Mouse (Mus musculus): ENCODE results near the gene Slamf8. TPM values are rescaled to one million over a fixed set of nuclear protein-coding genes. Genes with fewer than 3 reads are reported as not detected.

Gene Slamf8
- polyA plus RNA-seq (2012; rRNA removed) = 3.7 and 6.3 TPM in 2 replicates

- no peak for DNase-seq (ENCODE audit: low spot score)
Measured at GRCm38 (mm10) chr1:172590385-172590784, at the start of gene Slamf8. TSS of gene Slamf8 (minus strand) at chr1:172590568.

GRCm38 (mm10) chr1:172638781-172639180 lies 48.4 kb upstream of the Slamf8 start:
- DNase-seq (ENCODE audit: low spot score) = no peak

- no peak for DNase-seq (ENCODE audit: low spot score)
Measured at GRCm38 (mm10) chr1:172637801-172638200, 47.4 kb upstream of the Slamf8 start.

GRCm38 (mm10) chr1:172636266-172636665 lies 45.9 kb upstream of the Slamf8 start:
- DNase-seq (ENCODE audit: low spot score) = no peak

- no peak for DNase-seq (ENCODE audit: low spot score)
Measured at GRCm38 (mm10) chr1:172635258-172635657, 44.9 kb upstream of the Slamf8 start.

GRCm38 (mm10) chr1:172634136-172634535 lies 43.8 kb upstream of the Slamf8 start:
- DNase-seq (ENCODE audit: low spot score) = no peak

GRCm38 (mm10) chr1:172632451-172633326 lies 42.3 kb upstream of the Slamf8 start, which contains the start of gene Dusp23:
TSS of gene Dusp23 (minus strand) at chr1:172632962.
- peak; percentile 92 for DNase-seq (ENCODE audit: low spot score)

GRCm38 (mm10) chr1:172631721-172632120 lies 41.4 kb upstream of the Slamf8 start:
- DNase-seq (ENCODE audit: low spot score) = no peak

GRCm38 (mm10) chr1:172629831-172630230 lies 39.5 kb upstream of the Slamf8 start:
- DNase-seq (ENCODE audit: low spot score) = no peak

GRCm38 (mm10) chr1:172626306-172626705 lies 35.9 kb upstream of the Slamf8 start:
- no peak for DNase-seq (ENCODE audit: low spot score)

GRCm38 (mm10) chr1:172624081-172624480 lies 33.7 kb upstream of the Slamf8 start:
- DNase-seq (ENCODE audit: low spot score) = no peak

GRCm38 (mm10) chr1:172623599-172623998 lies 33.2 kb upstream of the Slamf8 start:
- DNase-seq (ENCODE audit: low spot score) = no peak

- DNase-seq (ENCODE audit: low spot score) = peak; percentile 60
Measured at GRCm38 (mm10) chr1:172619235-172619634, 28.9 kb upstream of the Slamf8 start.

- DNase-seq (ENCODE audit: low spot score) = no peak
Measured at GRCm38 (mm10) chr1:172618141-172618540, 27.8 kb upstream of the Slamf8 start.

GRCm38 (mm10) chr1:172617365-172618076 lies 27.2 kb upstream of the Slamf8 start:
- no peak for DNase-seq (ENCODE audit: low spot score)

GRCm38 (mm10) chr1:172616537-172617300 lies 26.4 kb upstream of the Slamf8 start:
- no peak for DNase-seq (ENCODE audit: low spot score)

- no peak for DNase-seq (ENCODE audit: low spot score)
Measured at GRCm38 (mm10) chr1:172615412-172615811, 25.0 kb upstream of the Slamf8 start.

GRCm38 (mm10) chr1:172614654-172615053 lies 24.3 kb upstream of the Slamf8 start:
- DNase-seq (ENCODE audit: low spot score) = no peak

GRCm38 (mm10) chr1:172612745-172613144 lies 22.4 kb upstream of the Slamf8 start:
- no peak for DNase-seq (ENCODE audit: low spot score)

GRCm38 (mm10) chr1:172611304-172611703 lies 20.9 kb upstream of the Slamf8 start:
- no peak for DNase-seq (ENCODE audit: low spot score)

- no peak for DNase-seq (ENCODE audit: low spot score)
Measured at GRCm38 (mm10) chr1:172602326-172602725, 12.0 kb upstream of the Slamf8 start, which contains the start of gene Fcrl6. TSS of gene Fcrl6 (minus strand) at chr1:172602551.

- no peak for DNase-seq (ENCODE audit: low spot score)
Measured at GRCm38 (mm10) chr1:172594495-172594894, 4.1 kb upstream of the Slamf8 start.
